Mouse (Mus musculus) embryonic facial prominence, embryonic 14.5 days (tissue): ENCODE data around the gene Tra2a. TPM values are rescaled to one million over a fixed set of nuclear protein-coding genes. Genes with fewer than 3 reads are reported as not detected.

ENCODE experiments used
- ATAC-seq: fragments of 200-750 bp; cut with Nextera tagmentation; 2 replicates; pipeline ENCODE4 v1.8.0; 2017; ENCODE audit warnings: low read depth, moderate number of reproducible peaks, moderate TSS enrichment
- DNase-seq: peaks from one replicate; pipeline ENCODE4 v3.0.0-alpha.2; 2015; ENCODE audit warnings: low spot score
- H3K27ac ChIP-seq: fragments of 300-500 bp; sonication (generic); replicated peaks from 2 replicates; pipeline ENCODE4 v1.5.1; 2014; ENCODE audit warnings: low read depth, mild to moderate bottlenecking, low read length, moderate library complexity
- H3K27me3 ChIP-seq: fragments of 300-500 bp; sonication (generic); replicated peaks from 2 replicates; pipeline ENCODE4 v1.6.1; 2014; ENCODE audit warnings: low read length; ENCODE audit not compliant: control insufficient read depth, insufficient read depth
- H3K36me3 ChIP-seq: fragments of 300-500 bp; sonication (generic); 2 replicates; pipeline ENCODE4 v1.6.1; 2014; ENCODE audit warnings: low read length, mixed read lengths; ENCODE audit not compliant: control insufficient read depth, insufficient read depth
- H3K4me1 ChIP-seq: fragments of 300-500 bp; sonication (generic); 2 replicates; pipeline ENCODE4 v1.6.1; 2014; ENCODE audit warnings: antibody characterized with exemption, low read length; ENCODE audit not compliant: control insufficient read depth, insufficient read depth
- H3K4me2 ChIP-seq: fragments of 300-500 bp; sonication (generic); 2 replicates; pipeline ENCODE4 v1.6.1; 2014; ENCODE audit warnings: low read depth, mild to moderate bottlenecking, low read length, moderate library complexity, mixed read lengths
- H3K4me3 ChIP-seq: fragments of 300-500 bp; sonication (generic); 2 replicates; pipeline ENCODE4 v1.5.1; 2014; ENCODE audit warnings: low read depth, mild to moderate bottlenecking, low read length
- H3K9ac ChIP-seq: fragments of 300-500 bp; sonication (generic); 2 replicates; pipeline ENCODE4 v1.6.1; 2014; ENCODE audit warnings: low read depth, mild to moderate bottlenecking, low read length, moderate library complexity, mixed read lengths
- H3K9me3 ChIP-seq: fragments of 300-500 bp; sonication (generic); 2 replicates; pipeline ENCODE4 v1.6.1; 2016; ENCODE audit warnings: low read length; ENCODE audit not compliant: control insufficient read depth
- WGBS: fragments of 180-500 bp; shearing (Covaris S2); extraction: QIAGEN DNeasy Blood & Tissue Kit; methylation state at CpG from one replicate; pipeline ENCODE4 v1.1.7; 2014; 5-methylcytosine and 5-hydroxymethylcytosine counted together
- polyA plus RNA-seq: library from polyadenylated mRNA; unstranded; fragments of >200 nt; fragmentation: Nextera tagmentation; extraction: Ambion mirVana; gene quantifications from 2 replicates; pipeline ENCODE4 v1.2.1, GENCODE M21; 2014

Tra2a gene
- polyA plus RNA-seq, 1 experiment from 2014 or later = 40.6 TPM

- no peaks in the 10 kb centered on the region for H3K36me3 ChIP-seq
- no peak for ATAC-seq
- H3K4me1 ChIP-seq = peaks cover 10% of the 10 kb centered on the region
- H3K4me2 ChIP-seq = peak overlapping the region; percentile 90
- H3K4me3 ChIP-seq = peak overlapping the region; percentile 64
- no peaks in the 10 kb centered on the region for H3K9me3 ChIP-seq
- peak overlapping the region; percentile 94 for H3K27ac ChIP-seq
- no peaks in the 10 kb centered on the region for H3K27me3 ChIP-seq
- WGBS = 5% methylated on average over 11 of the region's 11 CpGs
- no peak for DNase-seq
- peak overlapping the region; percentile 77 for H3K9ac ChIP-seq
These were observed 46.9 kb downstream of the Tra2a start for GRCm38 (mm10) chr6:49216811-49217542.

GRCm38 (mm10) chr6:49215748-49216585 lies 47.9 kb downstream of the Tra2a start:
- H3K4me1 ChIP-seq = peaks cover 18% of the 10 kb centered on the region
- peak overlapping the region; percentile 92 for H3K4me3 ChIP-seq
- peak overlapping the region; percentile 94 for H3K9ac ChIP-seq
- peak overlapping the region; percentile 94 for H3K4me2 ChIP-seq
- H3K27ac ChIP-seq = peak overlapping the region; percentile 100
- H3K36me3 ChIP-seq = no peaks in the 10 kb centered on the region
- ATAC-seq (peak; percentile 4), DNase-seq (no peak)
- 2% methylated on average over 14 of the region's 14 CpGs for WGBS
- H3K27me3 ChIP-seq = no peaks in the 10 kb centered on the region
- no peaks in the 10 kb centered on the region for H3K9me3 ChIP-seq

- Histone ChIP-seq H3K9me3 (no peaks in the 10 kb centered on the region), H3K9ac (peak within 1 kb of the TSS; percentile 94), H3K27ac (peak within 1 kb of the TSS; percentile 100), H3K4me1 (peaks cover 27% of the 10 kb centered on the region), H3K27me3 (no peaks in the 10 kb centered on the region), H3K4me3 (peak within 1 kb of the TSS; percentile 92), H3K4me2 (peak within 1 kb of the TSS; percentile 94), H3K36me3 (no peaks in the 10 kb centered on the region)
- ATAC-seq = peak; percentile 80
- peak; percentile 98 for DNase-seq
- under 1% methylated on average over 41 of the region's 68 CpGs for WGBS
These were observed 48.7 kb downstream of the Tra2a start, which contains the start of gene Igf2bp3 for GRCm38 (mm10) chr6:49214928-49215747. TSS of gene Igf2bp3 (minus strand) at chr6:49214957.

- H3K27ac ChIP-seq = peak overlapping the region; percentile 100
- DNase-seq (peak; percentile 97), ATAC-seq (peak; percentile 3; the same call in 1 of the 2 replicates)
- peak overlapping the region; percentile 92 for H3K4me3 ChIP-seq
- peak overlapping the region; percentile 94 for H3K9ac ChIP-seq
- H3K36me3 ChIP-seq = no peaks in the 10 kb centered on the region
- H3K9me3 ChIP-seq = no peaks in the 10 kb centered on the region
- no peaks in the 10 kb centered on the region for H3K27me3 ChIP-seq
- H3K4me2 ChIP-seq = peak overlapping the region; percentile 94
- peaks cover 33% of the 10 kb centered on the region for H3K4me1 ChIP-seq
- under 1% methylated on average over 48 of the region's 76 CpGs for WGBS
These were observed 49.5 kb downstream of the Tra2a start for GRCm38 (mm10) chr6:49214086-49214927.

DNA sequence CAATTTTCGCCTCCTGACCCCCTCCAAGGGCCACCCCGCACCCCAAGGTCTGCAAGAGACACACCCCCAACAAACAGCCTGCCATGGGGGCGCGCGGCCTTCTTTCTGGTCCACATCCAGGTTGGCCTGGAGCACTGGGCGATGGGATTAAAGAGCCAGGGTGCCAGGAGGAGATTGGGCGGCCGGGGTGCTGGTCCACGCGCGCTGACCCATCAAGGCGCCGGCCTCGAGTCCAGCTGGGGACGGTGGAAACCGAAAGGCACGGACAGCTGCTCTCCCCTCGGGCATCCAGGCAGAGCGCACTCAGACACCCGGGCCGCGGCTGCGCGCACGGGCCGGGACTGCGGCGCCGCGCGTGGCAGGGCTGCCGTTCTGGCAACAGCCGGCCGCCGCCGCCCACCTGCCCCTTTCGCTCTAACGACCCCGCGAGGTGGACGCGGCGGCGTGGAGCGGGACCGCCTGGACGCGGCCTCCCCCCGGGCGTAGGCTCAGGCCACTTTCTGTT lies 50.2 kb downstream of the Tra2a start:
- Histone ChIP-seq H3K4me3 (peak overlapping the region; percentile 92), H3K9ac (peak overlapping the region; percentile 94), H3K36me3 (0 out of 2 replicates have a peak, but pooled peaks cover 4% of the 10 kb centered on the region), H3K27me3 (no peaks in the 10 kb centered on the region), H3K4me1 (peaks cover 38% of the 10 kb centered on the region), H3K9me3 (no peaks in the 10 kb centered on the region), H3K4me2 (peak overlapping the region; percentile 94), H3K27ac (peak overlapping the region; percentile 100)
- ATAC-seq (no peak), DNase-seq (no peak)
- WGBS = 0% methylated on average over 4 of the region's 50 CpGs

GRCm38 (mm10) chr6:49212931-49213580 lies 50.8 kb downstream of the Tra2a start:
- WGBS = 1% methylated on average over 20 of the region's 20 CpGs
- H3K4me1 ChIP-seq = peaks cover 38% of the 10 kb centered on the region
- H3K27ac ChIP-seq = peak overlapping the region; percentile 100
- no peak for DNase-seq
- H3K27me3 ChIP-seq = no peaks in the 10 kb centered on the region
- peaks cover 9% of the 10 kb centered on the region; the same call in 1 of the 2 replicates for H3K36me3 ChIP-seq
- H3K9me3 ChIP-seq = no peaks in the 10 kb centered on the region
- peak overlapping the region; percentile 94 for H3K4me2 ChIP-seq
- H3K4me3 ChIP-seq = peak overlapping the region; percentile 92
- H3K9ac ChIP-seq = peak overlapping the region; percentile 94
- no peak for ATAC-seq

GRCm38 (mm10) chr6:49212141-49212540 lies 51.7 kb downstream of the Tra2a start:
- Histone ChIP-seq H3K36me3 (peaks cover 14% of the 10 kb centered on the region; the same call in 1 of the 2 replicates), H3K4me1 (peaks cover 38% of the 10 kb centered on the region), H3K4me3 (peak overlapping the region; percentile 92; the same call in 1 of the 2 replicates), H3K4me2 (peak overlapping the region; percentile 94), H3K9ac (peak overlapping the region; percentile 94), H3K9me3 (no peaks in the 10 kb centered on the region), H3K27ac (peak overlapping the region; percentile 39; the same call in 1 of the 2 replicates), H3K27me3 (no peaks in the 10 kb centered on the region)
- DNase-seq = no peak
- 12% methylated on average over 3 of the region's 4 CpGs for WGBS
- no peak for ATAC-seq
